Mouse (Mus musculus) forebrain, embryonic 15.5 days (tissue): ENCODE data around the gene Lin7c. TPM values are rescaled to one million over a fixed set of nuclear protein-coding genes. Genes with fewer than 3 reads are reported as not detected.

Experiments
- ATAC-seq: fragments of 200-750 bp; cut with Nextera tagmentation; replicated peaks from 2 replicates; pipeline ENCODE4 v1.8.0; 2017; ENCODE audit warnings: mild to moderate bottlenecking, moderate TSS enrichment, moderate library complexity
- H3K27ac ChIP-seq: fragments of 300-500 bp; sonication (generic); replicated peaks from 2 replicates; pipeline ENCODE4 v1.5.1; 2015; ENCODE audit warnings: mild to moderate bottlenecking, inconsistent platforms
- H3K27me3 ChIP-seq: fragments of 300-500 bp; sonication (generic); 2 replicates; pipeline ENCODE4 v1.6.1; 2015; ENCODE audit warnings: inconsistent platforms
- H3K36me3 ChIP-seq: fragments of 300-500 bp; sonication (generic); 2 replicates; pipeline ENCODE4 v1.6.1; 2015; ENCODE audit warnings: mild to moderate bottlenecking, inconsistent platforms
- H3K4me1 ChIP-seq: fragments of 300-500 bp; sonication (generic); 2 replicates; pipeline ENCODE4 v1.6.1; 2015; ENCODE audit warnings: inconsistent platforms
- H3K4me2 ChIP-seq: fragments of 300-500 bp; sonication (generic); replicated peaks from 2 replicates; pipeline ENCODE4 v1.6.1; 2015; ENCODE audit warnings: mild to moderate bottlenecking, inconsistent platforms
- H3K4me3 ChIP-seq: fragments of 300-500 bp; sonication (generic); 2 replicates; pipeline ENCODE4 v1.5.1; 2015; ENCODE audit warnings: mild to moderate bottlenecking, inconsistent platforms
- H3K9ac ChIP-seq: fragments of 300-500 bp; sonication (generic); replicated peaks from 2 replicates; pipeline ENCODE4 v1.6.1; 2015; ENCODE audit warnings: mild to moderate bottlenecking, inconsistent platforms
- H3K9me3 ChIP-seq: fragments of 300-500 bp; sonication (generic); 2 replicates; pipeline ENCODE4 v1.6.1; 2016; ENCODE audit warnings: inconsistent platforms
- WGBS: fragments of 180-500 bp; shearing (Covaris S2); methylation state at CpG from one replicate; pipeline ENCODE4 v1.1.7; 2015; ENCODE audit warnings: mixed read lengths; 5-methylcytosine and 5-hydroxymethylcytosine counted together
- polyA plus RNA-seq: library from polyadenylated mRNA; unstranded; fragments of >200 nt; fragmentation: Nextera tagmentation; extraction: Ambion mirVana; gene quantifications from 2 replicates; pipeline ENCODE4 v1.2.1, GENCODE M21; 2015

Lin7c gene
- polyA plus RNA-seq, 1 experiment from 2014 or later: 184 TPM

- H3K4me3 ChIP-seq: peak overlapping the region; percentile 100
- under 1% methylated on average over 34 of the region's 34 CpGs for WGBS
- H3K4me2 ChIP-seq: peak overlapping the region; percentile 54
- peaks cover 24% of the 10 kb centered on the region for H3K4me1 ChIP-seq
- H3K9me3 ChIP-seq: no peaks in the 10 kb centered on the region
- peaks cover 17% of the 10 kb centered on the region for H3K36me3 ChIP-seq
- peak overlapping the region; percentile 97 for H3K9ac ChIP-seq
- peak overlapping the region; percentile 91 for H3K27ac ChIP-seq
- peak; percentile 85 for ATAC-seq
- H3K27me3 ChIP-seq: no peaks in the 10 kb centered on the region
Observed at GRCm38 (mm10) chr2:109891031-109891430, 378 bp downstream of the Lin7c start.

GRCm38 (mm10) chr2:109891471-109891870 lies 818 bp downstream of the Lin7c start:
- peak overlapping the region; percentile 100 for H3K4me3 ChIP-seq
- H3K27ac ChIP-seq: peak overlapping the region; percentile 91
- no peaks in the 10 kb centered on the region for H3K9me3 ChIP-seq
- peaks cover 24% of the 10 kb centered on the region for H3K4me1 ChIP-seq
- H3K27me3 ChIP-seq: no peaks in the 10 kb centered on the region
- H3K4me2 ChIP-seq: peak overlapping the region; percentile 54
- peak overlapping the region; percentile 97 for H3K9ac ChIP-seq
- peaks cover 22% of the 10 kb centered on the region for H3K36me3 ChIP-seq
- 11% methylated on average over 4 of the region's 4 CpGs for WGBS
- ATAC-seq: no peak

DNA sequence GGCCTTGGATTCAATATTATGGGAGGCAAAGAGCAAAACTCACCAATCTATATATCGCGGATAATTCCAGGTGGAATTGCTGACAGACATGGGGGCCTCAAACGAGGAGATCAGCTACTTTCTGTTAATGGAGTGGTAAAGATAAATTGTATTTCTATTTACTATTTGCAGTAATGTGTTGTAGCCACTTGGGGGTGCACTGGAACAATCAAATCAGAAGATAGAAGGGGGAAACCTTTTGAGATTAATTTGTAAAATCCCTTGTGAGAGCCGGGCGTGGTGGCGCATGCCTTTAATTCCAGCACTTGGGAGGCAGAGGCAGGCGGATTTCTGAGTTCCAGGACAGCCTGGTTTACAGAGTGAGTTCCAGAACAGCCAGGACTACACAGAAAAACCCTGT lies 5.7 kb downstream of the Lin7c start:
- Histone ChIP-seq H3K4me3 (no peak overlapping the region), H3K9ac (no peak overlapping the region), H3K36me3 (peaks cover 58% of the 10 kb centered on the region), H3K27ac (no peak overlapping the region), H3K9me3 (no peaks in the 10 kb centered on the region), H3K27me3 (no peaks in the 10 kb centered on the region), H3K4me2 (no peak overlapping the region), H3K4me1 (peaks cover 22% of the 10 kb centered on the region)
- 82% methylated on average over 7 of the region's 7 CpGs for WGBS
- ATAC-seq: no peak

DNA sequence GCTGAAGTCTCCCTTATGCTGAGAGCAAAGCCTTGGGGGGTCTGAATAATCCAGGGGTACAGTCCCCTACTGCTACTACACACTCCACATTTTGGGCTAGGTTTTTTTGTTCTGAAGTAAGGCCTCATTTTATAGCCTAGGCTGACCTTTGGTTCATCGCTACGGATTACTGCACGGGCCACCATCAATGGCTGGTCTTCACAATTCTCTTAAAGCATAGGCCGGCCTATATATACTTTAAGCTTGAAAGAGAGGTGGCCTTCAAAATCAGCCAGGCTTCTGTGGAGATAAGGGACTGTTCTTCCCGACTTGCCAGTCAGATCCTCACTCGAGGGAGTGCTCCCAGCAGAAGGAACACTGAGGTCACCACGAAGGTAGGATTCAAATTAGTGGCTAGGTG lies 12.2 kb downstream of the Lin7c start:
- Histone ChIP-seq H3K9me3 (0 out of 2 replicates have a peak, but pooled peaks cover 3% of the 10 kb centered on the region), H3K27me3 (no peaks in the 10 kb centered on the region), H3K36me3 (peaks cover 33% of the 10 kb centered on the region), H3K27ac (no peak overlapping the region), H3K9ac (no peak overlapping the region), H3K4me3 (no peak overlapping the region), H3K4me2 (no peak overlapping the region), H3K4me1 (no peaks in the 10 kb centered on the region)
- 77% methylated on average over 7 of the region's 7 CpGs for WGBS
- no peak; the same call in 1 of the 2 replicates for ATAC-seq

- 0 out of 2 replicates have a peak, but pooled peaks cover 3% of the 10 kb centered on the region for H3K9me3 ChIP-seq
- H3K4me3 ChIP-seq: no peak overlapping the region
- H3K4me2 ChIP-seq: no peak overlapping the region
- H3K9ac ChIP-seq: no peak overlapping the region
- H3K36me3 ChIP-seq: peaks cover 25% of the 10 kb centered on the region
- H3K4me1 ChIP-seq: no peaks in the 10 kb centered on the region
- peak; percentile 85 for ATAC-seq
- 1% methylated on average over 7 of the region's 7 CpGs for WGBS
- no peak overlapping the region for H3K27ac ChIP-seq
- H3K27me3 ChIP-seq: 0 out of 2 replicates have a peak, but pooled peaks cover 5% of the 10 kb centered on the region
Observed at GRCm38 (mm10) chr2:109904171-109904821, 13.6 kb downstream of the Lin7c start.

- no peaks in the 10 kb centered on the region for H3K4me1 ChIP-seq
- no peak overlapping the region for H3K27ac ChIP-seq
- H3K27me3 ChIP-seq: 0 out of 2 replicates have a peak, but pooled peaks cover 5% of the 10 kb centered on the region
- WGBS: 72% methylated on average over 2 of the region's 2 CpGs
- ATAC-seq: no peak
- no peak overlapping the region for H3K4me2 ChIP-seq
- H3K9ac ChIP-seq: no peak overlapping the region
- H3K4me3 ChIP-seq: no peak overlapping the region
- peaks cover 9% of the 10 kb centered on the region; the same call in 1 of the 2 replicates for H3K9me3 ChIP-seq
- H3K36me3 ChIP-seq: no peaks in the 10 kb centered on the region
Observed at GRCm38 (mm10) chr2:109909122-109909521, 18.5 kb downstream of the Lin7c start.

DNA sequence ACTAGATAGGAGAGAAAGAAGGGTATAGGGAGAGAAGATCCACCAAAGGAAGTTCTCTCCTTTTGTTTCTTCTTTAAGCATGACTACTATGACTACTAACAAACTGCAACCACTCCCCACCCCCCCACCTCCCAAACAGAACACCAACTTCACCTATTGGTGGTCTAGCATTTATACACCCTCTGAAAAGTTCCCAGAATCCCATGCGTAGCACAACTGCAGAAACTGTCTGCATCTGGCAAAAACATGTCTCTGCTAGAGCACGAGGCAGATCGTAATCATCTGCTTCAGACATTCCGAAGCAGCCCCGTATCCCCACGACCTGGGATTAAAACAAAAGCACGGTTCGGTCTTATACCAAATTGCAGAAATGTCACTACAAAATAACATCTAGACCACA lies 21.6 kb downstream of the Lin7c start:
- Histone ChIP-seq H3K9ac (no peak overlapping the region), H3K36me3 (no peaks in the 10 kb centered on the region), H3K27me3 (0 out of 2 replicates have a peak, but pooled peaks cover 5% of the 10 kb centered on the region), H3K4me1 (no peaks in the 10 kb centered on the region), H3K4me3 (no peak overlapping the region), H3K9me3 (peaks cover 6% of the 10 kb centered on the region; the same call in 1 of the 2 replicates), H3K4me2 (no peak overlapping the region), H3K27ac (no peak overlapping the region)
- ATAC-seq: no peak
- WGBS: 93% methylated on average over 8 of the region's 8 CpGs

DNA sequence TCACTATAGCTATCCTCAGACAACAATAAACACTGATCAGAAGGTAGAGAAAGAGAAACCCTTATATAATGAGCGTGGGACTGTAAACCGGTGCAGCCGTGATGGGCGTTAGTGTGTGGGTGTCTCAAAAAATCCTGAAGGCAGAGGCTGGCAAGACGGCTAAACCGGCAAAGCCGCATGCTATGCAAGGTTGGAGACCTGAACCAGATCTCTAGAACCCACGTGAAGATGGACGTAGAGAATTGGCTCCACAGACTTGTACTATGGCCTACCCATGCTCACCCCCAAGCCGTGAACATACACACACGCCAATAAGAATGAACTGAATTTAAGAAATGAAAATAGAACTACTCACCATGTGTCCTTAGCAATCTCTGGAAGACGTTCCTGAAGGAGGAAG lies 22.1 kb downstream of the Lin7c start:
- WGBS: 88% methylated on average over 12 of the region's 12 CpGs
- no peak overlapping the region for H3K9ac ChIP-seq
- H3K27me3 ChIP-seq: 0 out of 2 replicates have a peak, but pooled peaks cover 5% of the 10 kb centered on the region
- H3K36me3 ChIP-seq: no peaks in the 10 kb centered on the region
- H3K4me3 ChIP-seq: no peak overlapping the region
- H3K4me2 ChIP-seq: no peak overlapping the region
- peaks cover 6% of the 10 kb centered on the region; the same call in 1 of the 2 replicates for H3K9me3 ChIP-seq
- no peak overlapping the region for H3K27ac ChIP-seq
- ATAC-seq: no peak
- no peaks in the 10 kb centered on the region for H3K4me1 ChIP-seq

DNA sequence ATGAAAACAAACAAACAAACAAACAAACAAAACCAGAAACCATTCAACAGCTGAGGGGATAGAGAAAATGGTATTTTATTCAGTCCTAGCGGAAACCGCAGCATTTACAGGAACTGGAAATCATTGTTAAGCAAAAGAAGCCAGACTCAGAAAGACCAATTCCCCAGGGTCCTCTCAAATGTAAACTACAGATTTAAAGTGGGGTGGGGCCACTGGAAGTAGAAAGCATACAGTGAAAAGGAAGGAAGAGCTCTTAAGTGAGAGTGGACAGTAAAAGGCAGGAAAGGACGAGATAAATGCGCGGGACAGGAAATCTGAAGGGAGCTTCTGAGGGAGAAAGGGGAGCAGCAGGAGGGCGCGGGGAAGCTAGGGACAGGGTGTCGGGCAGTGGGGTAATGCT lies 22.6 kb downstream of the Lin7c start:
- Histone ChIP-seq H3K4me3 (no peak overlapping the region), H3K4me2 (no peak overlapping the region), H3K4me1 (peaks cover 2% of the 10 kb centered on the region), H3K27ac (no peak overlapping the region), H3K36me3 (no peaks in the 10 kb centered on the region), H3K27me3 (0 out of 2 replicates have a peak, but pooled peaks cover 5% of the 10 kb centered on the region), H3K9me3 (peaks cover 6% of the 10 kb centered on the region; the same call in 1 of the 2 replicates), H3K9ac (no peak overlapping the region)
- no peak for ATAC-seq
- WGBS: 74% methylated on average over 8 of the region's 8 CpGs

DNA sequence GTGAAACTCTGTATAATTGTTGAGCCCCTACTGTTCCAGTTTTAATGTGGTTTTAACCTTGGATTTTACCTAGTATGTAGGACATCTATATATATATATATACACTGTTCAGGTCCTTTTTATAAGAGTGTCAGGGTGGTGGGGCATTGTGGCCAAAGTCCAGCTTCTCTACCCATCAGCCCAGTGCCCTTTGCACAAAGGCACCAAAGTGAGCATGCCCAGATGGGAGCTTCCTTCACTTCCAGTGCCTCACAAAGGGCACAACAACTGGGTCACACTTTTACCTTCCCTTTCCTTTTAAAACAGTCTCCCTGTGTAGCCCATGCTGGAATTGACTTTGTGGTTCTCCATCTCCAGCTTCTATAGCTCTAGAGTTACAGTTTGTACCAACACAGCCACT lies 23.9 kb downstream of the Lin7c start:
- Histone ChIP-seq H3K9me3 (peaks cover 6% of the 10 kb centered on the region; the same call in 1 of the 2 replicates), H3K4me1 (peaks cover 13% of the 10 kb centered on the region), H3K27ac (no peak overlapping the region), H3K36me3 (no peaks in the 10 kb centered on the region), H3K9ac (no peak overlapping the region), H3K4me3 (no peak overlapping the region), H3K27me3 (no peaks in the 10 kb centered on the region; the same call in 1 of the 2 replicates), H3K4me2 (no peak overlapping the region)
- ATAC-seq: no peak

GRCm38 (mm10) chr2:109916782-109917495 lies 26.3 kb downstream of the Lin7c start:
- Histone ChIP-seq H3K9me3 (no peaks in the 10 kb centered on the region), H3K4me3 (peak overlapping the region; percentile 63), H3K4me2 (peak overlapping the region; percentile 81), H3K36me3 (no peaks in the 10 kb centered on the region), H3K27ac (no peak overlapping the region), H3K27me3 (peaks cover 18% of the 10 kb centered on the region), H3K4me1 (peaks cover 13% of the 10 kb centered on the region), H3K9ac (peak overlapping the region; percentile 73; the same call in 1 of the 2 replicates)
- 4% methylated on average over 11 of the region's 11 CpGs for whole genome bisulfite sequencing
- ATAC-seq: no peak
